Mouse (Mus musculus) mature B cell (primary cell): ENCODE data around the gene Gm3317.
"Not testable (repeated sequence)": the region's sequence is repeated elsewhere in the genome, so short reads cannot be mapped to it uniquely, and the experiment has no call there.

Experiments
- in situ Hi-C: fragments of 300-500 bp; cut with MboI; formaldehyde crosslinking; loops from 2 replicates; pipeline ENCODE4 v1.14.3; 2019

Gm3317 gene

GRCm38 (mm10) chr14:5164235-5164634 is at the start of gene Gm3317:
Gm3317 (plus strand) TSS chr14:5164535.
- in situ Hi-C loops = not testable (repeated sequence)

GRCm38 (mm10) chr14:5131219-5131618 is 33.1 kb upstream of the Gm3317 start, which contains the start of gene Gm8279:
Gm8279 (plus strand) TSS chr14:5131519.
- in situ Hi-C loops = not testable (repeated sequence)

- in situ Hi-C loops = not testable (repeated sequence)
Observed at GRCm38 (mm10) chr14:5185493-5185892, 21.2 kb downstream of the Gm3317 start, which contains the start of gene Gm8271. Gm8271 (plus strand) TSS chr14:5185793.
